Mouse (Mus musculus): Measurements from ENCODE around the gene Id3.

The Id3 gene

GRCm38 (mm10) chr4:136125458-136125857 is 17.8 kb upstream of the Id3 start:
- DNase-seq: no peak

- DNase-seq: no peak
These were observed 17.3 kb upstream of the Id3 start for GRCm38 (mm10) chr4:136126019-136126418.

- DNase-seq: no peak
These were observed 15.6 kb upstream of the Id3 start for GRCm38 (mm10) chr4:136127670-136128069.

GRCm38 (mm10) chr4:136129842-136130241 is 13.5 kb upstream of the Id3 start:
- no peak for DNase-seq

- no peak for DNase-seq
These were observed 9.5 kb upstream of the Id3 start for GRCm38 (mm10) chr4:136133801-136134200.

- DNase-seq: no peak
These were observed 8.8 kb upstream of the Id3 start for GRCm38 (mm10) chr4:136134418-136134977.

- DNase-seq: no peak
These were observed 8.1 kb upstream of the Id3 start for GRCm38 (mm10) chr4:136134978-136135873.

- DNase-seq: no peak
These were observed 7.2 kb upstream of the Id3 start for GRCm38 (mm10) chr4:136135874-136136728.

GRCm38 (mm10) chr4:136139326-136140110 is 3.8 kb upstream of the Id3 start:
- no peak for DNase-seq

- DNase-seq: no peak
These were observed 2.7 kb upstream of the Id3 start for GRCm38 (mm10) chr4:136140327-136141250.

GRCm38 (mm10) chr4:136142267-136143192 is 767 bp upstream of the Id3 start:
- no peak for DNase-seq

- no peak for DNase-seq
These were observed 1.0 kb downstream of the Id3 start for GRCm38 (mm10) chr4:136144126-136144926.

- DNase-seq: no peak
These were observed 1.6 kb downstream of the Id3 start for GRCm38 (mm10) chr4:136144927-136145292.

GRCm38 (mm10) chr4:136145362-136145885 is 2.1 kb downstream of the Id3 start:
- DNase-seq: no peak

GRCm38 (mm10) chr4:136145991-136146711 is 2.9 kb downstream of the Id3 start:
- no peak for DNase-seq

GRCm38 (mm10) chr4:136146712-136147154 is 3.4 kb downstream of the Id3 start:
- no peak for DNase-seq

GRCm38 (mm10) chr4:136147436-136148135 is 4.3 kb downstream of the Id3 start:
- no peak for DNase-seq

All from cerebellum, adult 9-10 months (tissue).